Mouse (Mus musculus) intestine, postnatal 0 days (tissue): ENCODE data around the gene Mfrp. TPM values are rescaled to one million over a fixed set of nuclear protein-coding genes. Genes with fewer than 3 reads are reported as not detected.

Experiments used
- ATAC-seq: fragments of 200-750 bp; cut with Nextera tagmentation; 2 replicates; pipeline ENCODE4 v1.8.0; 2017; ENCODE audit warnings: mild to moderate bottlenecking, moderate TSS enrichment, moderate library complexity
- H3K27ac ChIP-seq: fragments of 300-500 bp; sonication (generic); 2 replicates; pipeline ENCODE4 v1.5.1; 2014; ENCODE audit warnings: mild to moderate bottlenecking, low read depth, low read length, moderate library complexity
- H3K27me3 ChIP-seq: fragments of 300-500 bp; sonication (generic); replicated peaks from 2 replicates; pipeline ENCODE4 v1.6.1; 2014; ENCODE audit warnings: low read length, mixed read lengths; ENCODE audit not compliant: control insufficient read depth, insufficient read depth
- H3K36me3 ChIP-seq: fragments of 300-500 bp; sonication (generic); 2 replicates; pipeline ENCODE4 v1.6.1; 2014; ENCODE audit warnings: mild to moderate bottlenecking, moderate library complexity; ENCODE audit not compliant: control insufficient read depth, insufficient read depth
- H3K4me1 ChIP-seq: fragments of 300-500 bp; sonication (generic); replicated peaks from 2 replicates; pipeline ENCODE4 v1.6.1; 2014; ENCODE audit warnings: antibody characterized with exemption, low read length, mixed read lengths; ENCODE audit not compliant: control insufficient read depth, insufficient read depth
- H3K4me2 ChIP-seq: fragments of 300-500 bp; sonication (generic); replicated peaks from 2 replicates; pipeline ENCODE4 v1.6.1; 2014; ENCODE audit warnings: low read depth, mild to moderate bottlenecking, moderate library complexity
- H3K4me3 ChIP-seq: fragments of 300-500 bp; sonication (generic); 2 replicates; pipeline ENCODE4 v1.5.1; 2014; ENCODE audit warnings: low read depth, low read length
- H3K9ac ChIP-seq: fragments of 300-500 bp; sonication (generic); 2 replicates; pipeline ENCODE4 v1.6.1; 2014; ENCODE audit warnings: mild to moderate bottlenecking, low read depth, low read length
- H3K9me3 ChIP-seq: fragments of 300-500 bp; sonication (generic); 2 replicates; pipeline ENCODE4 v1.6.1; 2016; ENCODE audit warnings: mixed run types; ENCODE audit not compliant: control insufficient read depth
- CTCF ChIP-seq: sonication (generic); IDR thresholded peaks from 2 replicates; pipeline ENCODE4 v1.5.1; 2016; ENCODE audit warnings: low read depth, mild to moderate bottlenecking, control low read depth, antibody characterized with exemption, moderate library complexity
- WGBS: fragments of 180-500 bp; shearing (Covaris S2); extraction: QIAGEN DNeasy Blood & Tissue Kit; methylation state at CpG from one replicate; pipeline ENCODE4 v1.1.7; 2014; 5-methylcytosine and 5-hydroxymethylcytosine counted together
- polyA plus RNA-seq: library from polyadenylated mRNA; unstranded; fragments of >200 nt; fragmentation: Nextera tagmentation; extraction: Ambion mirVana; gene quantifications from 2 replicates; pipeline ENCODE4 v1.2.1, GENCODE M21; 2015

The Mfrp gene
- polyA plus RNA-seq, 1 experiment from 2014 or later, result 0.05 TPM

- ATAC-seq, result no peak
- Histone ChIP-seq H3K36me3 (no peaks in the 10 kb centered on the region), H3K4me3 (no peak overlapping the region), H3K9ac (no peak overlapping the region), H3K27ac (no peak overlapping the region), H3K9me3 (no peaks in the 10 kb centered on the region), H3K4me1 (0 out of 2 replicates have a peak, but pooled peaks cover 4% of the 10 kb centered on the region), H3K27me3 (no peaks in the 10 kb centered on the region), H3K4me2 (no peak overlapping the region)
- WGBS, result 71% methylated on average over 6 of the region's 6 CpGs
- peak; percentile 73 for TF ChIP-seq CTCF
These were observed 22.8 kb downstream of the Mfrp start for GRCm38 (mm10) chr9:44124317-44124716.

GRCm38 (mm10) chr9:44125026-44125425 is 23.5 kb downstream of the Mfrp start:
- no peak for TF ChIP-seq CTCF
- H3K36me3 ChIP-seq, result no peaks in the 10 kb centered on the region
- no peak overlapping the region for H3K27ac ChIP-seq
- H3K9ac ChIP-seq, result no peak overlapping the region
- H3K9me3 ChIP-seq, result no peaks in the 10 kb centered on the region
- no peak for ATAC-seq
- no peak overlapping the region for H3K4me3 ChIP-seq
- WGBS, result 76% methylated on average over 5 of the region's 5 CpGs
- 0 out of 2 replicates have a peak, but pooled peaks cover 2% of the 10 kb centered on the region for H3K27me3 ChIP-seq
- H3K4me1 ChIP-seq, result 0 out of 2 replicates have a peak, but pooled peaks cover 4% of the 10 kb centered on the region
- no peak overlapping the region for H3K4me2 ChIP-seq

GRCm38 (mm10) chr9:44125546-44126428 is 24.3 kb downstream of the Mfrp start:
- peak; percentile 94 for TF ChIP-seq CTCF
- WGBS, result 27% methylated on average over 18 of the region's 18 CpGs
- peak overlapping the region; percentile 35 for H3K4me2 ChIP-seq
- no peaks in the 10 kb centered on the region for H3K36me3 ChIP-seq
- H3K27me3 ChIP-seq, result 0 out of 2 replicates have a peak, but pooled peaks cover 6% of the 10 kb centered on the region
- no peak overlapping the region for H3K4me3 ChIP-seq
- H3K9me3 ChIP-seq, result no peaks in the 10 kb centered on the region
- 0 out of 2 replicates have a peak, but pooled peaks cover 4% of the 10 kb centered on the region for H3K4me1 ChIP-seq
- H3K9ac ChIP-seq, result no peak overlapping the region
- ATAC-seq, result no peak
- H3K27ac ChIP-seq, result no peak overlapping the region; the same call in 1 of the 2 replicates

GRCm38 (mm10) chr9:44126746-44127145 is 25.2 kb downstream of the Mfrp start:
- no peaks in the 10 kb centered on the region for H3K9me3 ChIP-seq
- no peak overlapping the region for H3K27ac ChIP-seq

GRCm38 (mm10) chr9:44127351-44127801 is 25.8 kb downstream of the Mfrp start:
- no peak overlapping the region for H3K4me2 ChIP-seq
- no peak for ATAC-seq
- 60% methylated on average over 3 of the region's 3 CpGs for WGBS
- no peak overlapping the region for H3K4me3 ChIP-seq
- H3K27ac ChIP-seq, result no peak overlapping the region
- no peak overlapping the region for H3K9ac ChIP-seq
- H3K36me3 ChIP-seq, result no peaks in the 10 kb centered on the region
- 0 out of 2 replicates have a peak, but pooled peaks cover 4% of the 10 kb centered on the region for H3K4me1 ChIP-seq
- H3K27me3 ChIP-seq, result peaks cover 8% of the 10 kb centered on the region; the same call in 1 of the 2 replicates
- TF ChIP-seq CTCF, result no peak
- no peaks in the 10 kb centered on the region for H3K9me3 ChIP-seq

More at GRCm38 (mm10) chr9:44126746-44127145, 25.2 kb downstream of the Mfrp start:
- Histone ChIP-seq H3K27me3 (peaks cover 6% of the 10 kb centered on the region; the same call in 1 of the 2 replicates), H3K4me1 (0 out of 2 replicates have a peak, but pooled peaks cover 4% of the 10 kb centered on the region), H3K9ac (no peak overlapping the region), H3K4me3 (no peak overlapping the region), H3K36me3 (no peaks in the 10 kb centered on the region), H3K4me2 (no peak overlapping the region)
- 83% methylated on average over 3 of the region's 3 CpGs for WGBS
- TF ChIP-seq CTCF, result no peak
- no peak for ATAC-seq

- Histone ChIP-seq H3K36me3 (no peaks in the 10 kb centered on the region), H3K4me2 (peak overlapping the region; percentile 62), H3K27ac (peak overlapping the region; percentile 66), H3K4me3 (peak overlapping the region; percentile 39), H3K27me3 (peaks cover 20% of the 10 kb centered on the region), H3K4me1 (0 out of 2 replicates have a peak, but pooled peaks cover 4% of the 10 kb centered on the region), H3K9me3 (no peaks in the 10 kb centered on the region), H3K9ac (peak overlapping the region; percentile 23)
- 10% methylated on average over 9 of the region's 9 CpGs for WGBS
- ATAC-seq, result peak; percentile 3; the same call in 1 of the 2 replicates
- no peak for TF ChIP-seq CTCF
These were observed 28.1 kb downstream of the Mfrp start for GRCm38 (mm10) chr9:44129633-44130032.
